Mouse (Mus musculus) ES-E14 (cell line): Measurements from ENCODE around the gene Abcg2.

ENCODE experiments used
- ZC3H11A ChIP-seq: IDR thresholded peaks from 2 replicates; pipeline ENCODE4 v1.6.1; 2012; ENCODE audit warnings: low read depth, mild to moderate bottlenecking, inconsistent platforms, low read length, borderline replicate concordance
- ZNF384 ChIP-seq: IDR thresholded peaks from 2 replicates; pipeline ENCODE4 v1.6.1; 2012; ENCODE audit warnings: low read depth, low read length, inconsistent platforms

DNA sequence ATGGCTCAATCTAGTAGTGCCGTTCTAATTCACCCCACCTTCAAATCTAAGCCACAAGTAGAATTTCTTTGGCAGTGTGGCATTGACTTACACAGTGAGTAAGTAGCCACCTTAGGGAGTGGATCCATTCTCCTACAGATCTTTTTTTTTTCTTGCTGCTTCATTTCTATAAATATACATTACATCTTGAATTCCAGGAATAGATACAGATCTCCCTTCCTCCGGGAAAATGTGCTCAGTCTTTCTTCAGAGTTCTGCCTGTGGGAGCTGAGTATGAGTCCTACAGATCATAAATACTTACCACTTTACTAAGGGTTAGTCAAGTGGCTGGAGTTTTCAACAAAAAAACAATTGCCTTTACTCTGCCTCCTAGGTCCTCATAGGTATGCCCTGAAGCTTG, 60.3 kb downstream of the Abcg2 start:
- no peak for TF ChIP-seq ZC3H11A
- TF ChIP-seq ZNF384, result no peak
